8 mouse cellular contexts compared by ENCODE assay signal in genomic region chr7:16129846-16130691, GRCm38 (mm10). TPM values are rescaled to one million over a fixed set of nuclear protein-coding genes. Genes with fewer than 3 reads are reported as not detected.
DNase-seq lines count a peak whose midpoint lies in the region; ATAC-seq lines count a peak whose summit lies in the region.

No protein-coding gene starts in this region.

- H3K4me3 ChIP-seq in heart, embryonic 15.5 days, result peak overlapping the region; percentile 60

- ATAC-seq in heart, embryonic 15.5 days (replicated peaks; ENCODE audit: insufficient number of reproducible peaks, insufficient read depth, low FRiP score, low read depth), result peak; percentile 60
- ATAC-seq in erythroid progenitor cell, adult 5-6 weeks (replicated peaks; ENCODE audit: low FRiP score, poor library complexity, severe bottlenecking), result no peak

- no peaks in the 10 kb centered on the region for H3K27me3 ChIP-seq in heart, embryonic 15.5 days

- under 1% methylated on average over 32 of the region's 38 CpGs for WGBS in heart, embryonic 15.5 days

- peak overlapping the region; percentile 62 for H3K9ac ChIP-seq in heart, embryonic 15.5 days

- H3K36me3 ChIP-seq in heart, embryonic 15.5 days, result peaks cover 9% of the 10 kb centered on the region

- peak; percentile 58 for DNase-seq in right cerebral cortex, adult 18-20 months
- DNase-seq in right cerebral cortex, postnatal 36 days (ENCODE audit: low spot score in 2 of 2), result no peak
- DNase-seq in cerebellum, postnatal 25 days, result peak; percentile 82 to 88
- DNase-seq in left cerebral cortex, postnatal 4 days, result peak; percentile 86
- DNase-seq in neural tube, embryonic 10.5 days (ENCODE audit: extremely low spot score, low spot score), result peak; percentile 84
- no peak for DNase-seq in adrenal gland, adult 2 months

- no peaks in the 10 kb centered on the region for H3K9me3 ChIP-seq in heart, embryonic 15.5 days (replicated peaks)

- peaks cover 37% of the 10 kb centered on the region for H3K4me1 ChIP-seq in heart, embryonic 15.5 days (replicated peaks)

- H3K4me2 ChIP-seq in heart, embryonic 15.5 days, result peak overlapping the region; percentile 85

- H3K27ac ChIP-seq in heart, embryonic 15.5 days, result peak overlapping the region; percentile 88

- intact Hi-C loops in left cerebral cortex, postnatal 4 days (cut with DNase I), result no loop called here

RNA-seq across cellular contexts. Expression of gene Slc8a2, which starts 0.4 kb away (rescaled TPM):
- 0.13 TPM in 2 replicates for polyA plus RNA-seq in heart, embryonic 15.5 days (2015; fragmentation: Nextera tagmentation; extraction: Ambion mirVana)
- 100 to 1,000 TPM; 106 to 117 TPM for total RNA-seq in left cerebral cortex, postnatal 4 days (2021)
- total RNA-seq in erythroid progenitor cell, adult 5-6 weeks (2015; ENCODE audit: low replicate concordance), result not detected in 2 replicates
- 0.26 TPM in 1 of 2 replicates, not detected in the other for total RNA-seq in erythroid progenitor cell, adult 5-6 weeks (2017; ENCODE audit: low replicate concordance)
- total RNA-seq in adrenal gland, adult 2 months (2021), result 1 to 10 TPM; 2.0 to 2.6 TPM
- 2.7 and 3.1 TPM in 2 replicates for polyA plus RNA-seq in adrenal gland, adult 2 months (2012; rRNA removed)

RNA-seq across cellular contexts. Expression of gene Kptn, which starts 10.4 kb away (rescaled TPM):
- polyA plus RNA-seq in heart, embryonic 15.5 days (2015; fragmentation: Nextera tagmentation; extraction: Ambion mirVana), result 29.9 and 35.0 TPM in 2 replicates
- 10 to 100 TPM; 38.0 to 43.2 TPM for total RNA-seq in left cerebral cortex, postnatal 4 days (2021)
- 2.9 and 8.6 TPM in 2 replicates for total RNA-seq in erythroid progenitor cell, adult 5-6 weeks (2015; ENCODE audit: low replicate concordance)
- 2.2 and 5.2 TPM in 2 replicates for total RNA-seq in erythroid progenitor cell, adult 5-6 weeks (2017; ENCODE audit: low replicate concordance)
- 10 to 100 TPM; 16.8 to 20.0 TPM for total RNA-seq in adrenal gland, adult 2 months (2021)
- 27.0 and 31.0 TPM in 2 replicates for polyA plus RNA-seq in adrenal gland, adult 2 months (2012; rRNA removed)

RNA-seq across cellular contexts. Expression of gene Napa, which starts 31.8 kb away (rescaled TPM):
- 130 and 161 TPM in 2 replicates for polyA plus RNA-seq in heart, embryonic 15.5 days (2015; fragmentation: Nextera tagmentation; extraction: Ambion mirVana)
- total RNA-seq in left cerebral cortex, postnatal 4 days (2021), result 100 to 1,000 TPM; 141 to 157 TPM
- 282 and 315 TPM in 2 replicates for total RNA-seq in erythroid progenitor cell, adult 5-6 weeks (2015; ENCODE audit: low replicate concordance)
- 141 and 162 TPM in 2 replicates for total RNA-seq in erythroid progenitor cell, adult 5-6 weeks (2017; ENCODE audit: low replicate concordance)
- 100 to 1,000 TPM; 149 to 167 TPM for total RNA-seq in adrenal gland, adult 2 months (2021)
- polyA plus RNA-seq in adrenal gland, adult 2 months (2012; rRNA removed), result 316 and 381 TPM in 2 replicates

RNA-seq across cellular contexts. Expression of gene Meis3, which starts 44.8 kb away (rescaled TPM):
- 14.3 and 20.0 TPM in 2 replicates for polyA plus RNA-seq in heart, embryonic 15.5 days (2015; fragmentation: Nextera tagmentation; extraction: Ambion mirVana)
- 10 to 100 TPM; 70.6 to 74.8 TPM for total RNA-seq in left cerebral cortex, postnatal 4 days (2021)
- 1.3 TPM in 1 of 2 replicates, not detected in the other for total RNA-seq in erythroid progenitor cell, adult 5-6 weeks (2015; ENCODE audit: low replicate concordance)
- not detected in 2 replicates for total RNA-seq in erythroid progenitor cell, adult 5-6 weeks (2017; ENCODE audit: low replicate concordance)
- 10 to 100 TPM; 11.5 to 13.8 TPM for total RNA-seq in adrenal gland, adult 2 months (2021)
- 59.3 and 60.9 TPM in 2 replicates for polyA plus RNA-seq in adrenal gland, adult 2 months (2012; rRNA removed)

Comparison
In these comparisons a context has a peak if more than half of its experiments do, and no peak if none do; other contexts are left out.
1. DNase-seq: peak in right cerebral cortex, adult 18-20 months (single experiment), cerebellum, postnatal 25 days (2 of 2), left cerebral cortex, postnatal 4 days (single experiment) and neural tube, embryonic 10.5 days (single experiment); none in right cerebral cortex, postnatal 36 days (0 of 2) and adrenal gland, adult 2 months (single experiment).
2. RNA of gene Slc8a2, which starts 0.4 kb away (total RNA-seq): 106 to 117 TPM in left cerebral cortex, postnatal 4 days; 2.0 to 2.6 TPM in adrenal gland, adult 2 months and 0.26 TPM in erythroid progenitor cell, adult 5-6 weeks; every median in the first group is over 10 times any median in the second.